Mouse (Mus musculus) cortical plate, adult 2 months (tissue): ENCODE measurements around the gene Ell.

Experiments used
- CTCF ChIP-seq: fragments of 200-500 bp; IDR thresholded peaks from 2 replicates; pipeline ENCODE4 v1.5.1; 2011; ENCODE audit warnings: mild to moderate bottlenecking, control low read depth, low read length; ENCODE audit not compliant: insufficient read depth; ENCODE audit errors: extremely low read depth
- POLR2A ChIP-seq: fragments of 200-500 bp; IDR thresholded peaks from 2 replicates; pipeline ENCODE4 v1.6.1; 2011; ENCODE audit warnings: mild to moderate bottlenecking, low read length, control low read depth; ENCODE audit not compliant: insufficient read depth; ENCODE audit errors: extremely low read depth

- TF ChIP-seq CTCF (no peak), POLR2A (no peak)
Observed at GRCm38 (mm10) chr8:70538024-70538579, 1.2 kb upstream of the Ell start.
